ENCODE assay signal across 1 mouse cellular context in the genomic region with DNA sequence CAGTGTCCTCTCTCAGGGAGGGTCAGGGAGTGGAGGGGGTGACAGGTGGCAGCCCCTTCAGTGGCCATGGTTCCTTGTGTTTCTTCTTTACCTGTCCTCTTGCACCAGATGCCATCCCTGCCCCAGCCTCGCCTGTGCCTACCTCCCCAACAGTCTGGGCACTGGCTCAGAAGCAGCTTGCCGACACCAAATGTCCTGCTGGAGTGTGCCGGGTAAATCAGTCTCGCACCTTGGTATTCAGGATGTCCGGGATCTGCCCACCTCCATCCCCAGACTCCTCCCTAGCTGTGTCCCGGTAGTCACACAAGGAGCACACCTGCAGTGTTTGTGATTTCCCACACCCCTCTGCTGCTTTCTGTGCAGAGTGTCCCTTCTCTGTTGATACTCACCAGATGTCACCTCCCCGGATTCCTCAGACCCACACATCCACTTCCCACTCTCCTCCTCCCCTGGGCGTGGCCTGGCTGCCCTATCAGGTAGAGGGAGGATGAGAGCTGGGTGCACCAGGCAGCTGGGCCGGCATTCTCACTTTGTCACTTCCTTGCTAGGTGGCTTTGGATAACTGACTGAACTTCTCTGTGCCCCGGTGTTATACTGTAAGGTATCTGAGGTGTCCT.
TF ChIP-seq lines count a peak whose summit lies in the region.

No protein-coding gene starts in this region.

TF ChIP-seq in MEL, 35 proteins besides CTCF, POLR2A, EP300 and RAD21:
- TF ChIP-seq MEF2A (IDR thresholded peaks at IDR 0.05; ENCODE audit: extremely low read depth, insufficient replicate concordance, low read depth, low read length, poor library complexity, severe bottlenecking), result no peak
- no peak for TF ChIP-seq SIN3A (IDR thresholded peaks at IDR 0.05; ENCODE audit: low read length)
- TF ChIP-seq ZNF384 (IDR thresholded peaks at IDR 0.05; ENCODE audit: low read depth, low read length), result no peak
- TF ChIP-seq USF2 (IDR thresholded peaks at IDR 0.05; ENCODE audit: borderline replicate concordance in 1 of 2, insufficient read depth in 1 of 2, low read depth in 1 of 2, low read length in 2 of 2), result no peak
